Mouse (Mus musculus): ENCODE results near the gene Lats1.

GRCm38 (mm10) chr10:7731582-7731981 lies 50.6 kb downstream of the Lats1 start:
- TF ChIP-seq ZC3H11A (IDR thresholded peaks at IDR 0.05; ENCODE audit: borderline replicate concordance, low read depth, low read length) (no peak), CHD2 (IDR thresholded peaks at IDR 0.05; ENCODE audit: low read depth, low read length) (no peak), ZNF384 (IDR thresholded peaks at IDR 0.05; ENCODE audit: low read depth, low read length) (no peak), HCFC1 (IDR thresholded peaks at IDR 0.05; ENCODE audit: borderline replicate concordance, insufficient read depth, low read length) (no peak), MAFK (IDR thresholded peaks at IDR 0.05; ENCODE audit: insufficient read depth, low read depth, low read length) (no peak)

Data from ES-E14 (cell line).